Mouse (Mus musculus) adrenal gland, postnatal 4 days (tissue): ENCODE results near the gene Vmn1r176. TPM values are rescaled to one million over a fixed set of nuclear protein-coding genes. Genes with fewer than 3 reads are reported as not detected.
"Not testable (repeated sequence)": the region's sequence is repeated elsewhere in the genome, so short reads cannot be mapped to it uniquely, and the experiment has no call there.

ENCODE experiments used
- DNase-seq, 2 experiments: peaks; one replicate each; pipeline ENCODE4 v3.0.0; 2021 to 2022; ENCODE audit warnings: low spot score in 2 of 2, mixed read lengths in 2 of 2
- long read RNA-seq, 2 experiments: library from polyadenylated mRNA; stranded (forward); transcript quantifications; one replicate each; pipeline ENCODE4 v2.0.0; 2021
- total RNA-seq, 2 experiments: library from RNA; stranded (reverse); gene quantifications; 2 replicates each; pipeline ENCODE4 v1.2.3; 2021

Vmn1r176 gene
- total RNA-seq = not detected
- long read RNA-seq, experiment 1 = 0 reads
- long read RNA-seq, experiment 2 = 0 reads

DNA sequence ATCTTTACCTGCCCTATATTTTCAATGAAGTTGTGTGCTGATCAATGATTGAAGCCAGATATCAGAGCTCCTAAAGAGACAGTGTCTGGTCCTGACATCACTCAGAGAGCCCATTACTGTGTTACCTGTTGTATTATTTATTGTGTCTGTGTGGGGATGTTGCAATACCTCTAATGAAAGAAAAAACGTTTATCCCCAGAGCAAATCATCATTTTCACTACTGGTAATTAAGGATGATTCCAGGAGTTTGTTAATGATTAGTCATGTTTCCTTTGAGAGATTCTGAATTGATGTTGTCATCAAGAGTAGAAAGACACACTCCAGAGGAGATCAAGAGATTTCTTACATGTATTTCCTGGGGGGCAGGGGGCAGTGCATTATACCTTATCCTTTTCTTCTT is at the start of gene Vmn1r176:
Vmn1r176 (minus strand) TSS at position 101 of the 400 bp plus-strand sequence.
- DNase-seq = not testable (repeated sequence)

DNA sequence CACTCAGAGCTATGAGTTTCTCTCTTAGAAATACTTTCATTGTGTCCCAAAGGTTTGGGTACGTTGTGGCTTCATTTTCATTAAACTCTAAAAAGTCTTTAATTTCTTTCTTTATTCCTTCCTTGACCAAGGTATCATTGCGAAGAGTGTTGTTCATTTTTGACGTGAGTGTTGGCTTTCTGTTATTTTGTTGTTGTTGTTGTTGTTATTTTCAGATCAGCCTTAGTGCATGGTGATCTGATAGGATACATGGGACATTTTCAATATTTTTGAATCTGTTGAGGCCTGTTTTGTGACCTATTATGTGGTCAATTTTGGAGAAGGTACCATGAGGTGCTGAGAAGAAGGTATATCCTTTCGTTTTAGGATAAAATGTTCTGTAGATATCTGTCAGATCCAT is 39.7 kb upstream of the Vmn1r176 start:
- not testable (repeated sequence) for DNase-seq

GRCm38 (mm10) chr7:23866349-23866748 is 29.2 kb upstream of the Vmn1r176 start, which contains the start of gene Vmn1r177:
Gene Vmn1r177 (minus strand): TSS chr7:23866449.
- DNase-seq = not testable (repeated sequence)

- DNase-seq = not testable (repeated sequence)
These were observed 26.6 kb downstream of the Vmn1r176 start, which contains the start of gene Vmn1r175 for GRCm38 (mm10) chr7:23810543-23810942. Gene Vmn1r175 (minus strand): TSS chr7:23810643.

- no peak for DNase-seq
These were observed 52.6 kb downstream of the Vmn1r176 start for GRCm38 (mm10) chr7:23784526-23784925.

Other genes with a start within 250 kb of the Vmn1r176 start
- not detected for gene Vmn1r170, start 231.2 kb downstream of the Vmn1r176 start, total RNA-seq
- not detected for gene Vmn1r171, start 206.7 kb downstream of the Vmn1r176 start, total RNA-seq
- gene Vmn1r172, start 179.1 kb downstream of the Vmn1r176 start, total RNA-seq = not detected
- gene Vmn1r173, start 136.7 kb downstream of the Vmn1r176 start, total RNA-seq = not detected
- not detected for gene Vmn1r174, start 85.1 kb downstream of the Vmn1r176 start, total RNA-seq
- gene Vmn1r175, start 26.7 kb downstream of the Vmn1r176 start, total RNA-seq = not detected
- gene Vmn1r177, start 29.1 kb upstream of the Vmn1r176 start, total RNA-seq = not detected
- gene Vmn1r178, start 54.6 kb upstream of the Vmn1r176 start, total RNA-seq = not detected
- gene Vmn1r179, start 89.6 kb upstream of the Vmn1r176 start, total RNA-seq = not detected
- gene Vmn1r180, start 113.3 kb upstream of the Vmn1r176 start, total RNA-seq = not detected
- not detected for gene Vmn1r181, start 137.2 kb upstream of the Vmn1r176 start, total RNA-seq
- not detected for gene V1rd19, start 164.3 kb upstream of the Vmn1r176 start, total RNA-seq
- not detected for gene Vmn1r183, start 215.9 kb upstream of the Vmn1r176 start, total RNA-seq
- gene Zfp180, start 244.6 kb upstream of the Vmn1r176 start, total RNA-seq = 10 to 100 TPM; 19.9 to 20.8 TPM